Mouse (Mus musculus): ENCODE data around the gene Rnf43. TPM values are rescaled to one million over a fixed set of nuclear protein-coding genes. Genes with fewer than 3 reads are reported as not detected.

The Rnf43 gene
- polyA plus RNA-seq, 1 experiment from 2014 or later, result 1.6 TPM

GRCm38 (mm10) chr11:87722891-87723290 is 60.4 kb downstream of the Rnf43 start:
- Histone ChIP-seq H3K9me3 (ENCODE audit: control insufficient read depth, low read length) (no peaks in the 10 kb centered on the region), H3K4me3 (ENCODE audit: low read depth, low read length) (no peak overlapping the region), H3K4me2 (ENCODE audit: low read depth, severe bottlenecking) (no peak overlapping the region), H3K4me1 (ENCODE audit: control insufficient read depth, insufficient read depth, low read length) (peaks cover 9% of the 10 kb centered on the region), H3K9ac (ENCODE audit: low read length) (no peak overlapping the region), H3K36me3 (ENCODE audit: control insufficient read depth, insufficient read depth, low read length) (no peaks in the 10 kb centered on the region), H3K27me3 (ENCODE audit: control insufficient read depth, insufficient read depth, low read length) (no peaks in the 10 kb centered on the region), H3K27ac (replicated peaks; ENCODE audit: low read depth, low read length) (no peak overlapping the region)
- DNase-seq (ENCODE audit: low spot score) (no peak), ATAC-seq (ENCODE audit: insufficient number of reproducible peaks, low FRiP score, low TSS enrichment, low read depth) (no peak)
- WGBS, result 89% methylated on average over 4 of the region's 4 CpGs

- no peaks in the 10 kb centered on the region for H3K9me3 ChIP-seq (ENCODE audit: control insufficient read depth, low read length)
- no peak overlapping the region for H3K9ac ChIP-seq (ENCODE audit: low read length)
- ATAC-seq (ENCODE audit: insufficient number of reproducible peaks, low FRiP score, low TSS enrichment, low read depth) (no peak), DNase-seq (ENCODE audit: low spot score) (no peak)
- no peaks in the 10 kb centered on the region for H3K27me3 ChIP-seq (ENCODE audit: control insufficient read depth, insufficient read depth, low read length)
- H3K27ac ChIP-seq (replicated peaks; ENCODE audit: low read depth, low read length), result peak overlapping the region; percentile 52
- peaks cover 9% of the 10 kb centered on the region for H3K4me1 ChIP-seq (ENCODE audit: control insufficient read depth, insufficient read depth, low read length)
- no peak overlapping the region for H3K4me3 ChIP-seq (ENCODE audit: low read depth, low read length)
- no peak overlapping the region for H3K4me2 ChIP-seq (ENCODE audit: low read depth, severe bottlenecking)
- H3K36me3 ChIP-seq (ENCODE audit: control insufficient read depth, insufficient read depth, low read length), result no peaks in the 10 kb centered on the region
Observed at GRCm38 (mm10) chr11:87725515-87725914, 63.0 kb downstream of the Rnf43 start.

- H3K4me3 ChIP-seq (ENCODE audit: low read depth, low read length), result no peak overlapping the region
- DNase-seq (ENCODE audit: low spot score) (peak; percentile 44), ATAC-seq (ENCODE audit: insufficient number of reproducible peaks, low FRiP score, low TSS enrichment, low read depth) (peak; percentile 21; the same call in 1 of the 2 replicates)
- no peaks in the 10 kb centered on the region for H3K9me3 ChIP-seq (ENCODE audit: control insufficient read depth, low read length)
- 11% methylated on average over 6 of the region's 6 CpGs for WGBS
- peak overlapping the region; percentile 7; the same call in 1 of the 2 replicates for H3K4me2 ChIP-seq (ENCODE audit: low read depth, severe bottlenecking)
- H3K27ac ChIP-seq (replicated peaks; ENCODE audit: low read depth, low read length), result peak overlapping the region; percentile 52; the same call in 1 of the 2 replicates
- H3K36me3 ChIP-seq (ENCODE audit: control insufficient read depth, insufficient read depth, low read length), result no peaks in the 10 kb centered on the region
- H3K4me1 ChIP-seq (ENCODE audit: control insufficient read depth, insufficient read depth, low read length), result peaks cover 9% of the 10 kb centered on the region
- H3K27me3 ChIP-seq (ENCODE audit: control insufficient read depth, insufficient read depth, low read length), result no peaks in the 10 kb centered on the region
- peak overlapping the region; percentile 40 for H3K9ac ChIP-seq (ENCODE audit: low read length)
Observed at GRCm38 (mm10) chr11:87725964-87726562, 63.5 kb downstream of the Rnf43 start.

- WGBS, result 63% methylated on average over 11 of the region's 11 CpGs
Observed at GRCm38 (mm10) chr11:87727021-87727420, 64.5 kb downstream of the Rnf43 start.

GRCm38 (mm10) chr11:87727471-87727870 is 64.9 kb downstream of the Rnf43 start:
- Histone ChIP-seq H3K9me3 (ENCODE audit: control insufficient read depth, low read length) (no peaks in the 10 kb centered on the region), H3K4me1 (ENCODE audit: control insufficient read depth, insufficient read depth, low read length) (peaks cover 9% of the 10 kb centered on the region), H3K27ac (replicated peaks; ENCODE audit: low read depth, low read length) (no peak overlapping the region), H3K36me3 (ENCODE audit: control insufficient read depth, insufficient read depth, low read length) (no peaks in the 10 kb centered on the region), H3K4me2 (ENCODE audit: low read depth, severe bottlenecking) (no peak overlapping the region), H3K27me3 (ENCODE audit: control insufficient read depth, insufficient read depth, low read length) (no peaks in the 10 kb centered on the region), H3K4me3 (ENCODE audit: low read depth, low read length) (no peak overlapping the region), H3K9ac (ENCODE audit: low read length) (no peak overlapping the region)
- ATAC-seq (ENCODE audit: insufficient number of reproducible peaks, low FRiP score, low TSS enrichment, low read depth), result no peak
- DNase-seq (ENCODE audit: low spot score), result no peak
- 67% methylated on average over 4 of the region's 4 CpGs for WGBS

More at GRCm38 (mm10) chr11:87727021-87727420, 64.5 kb downstream of the Rnf43 start:
- DNase-seq (ENCODE audit: low spot score), result no peak
- H3K9ac ChIP-seq (ENCODE audit: low read length), result no peak overlapping the region; the same call in 1 of the 2 replicates
- H3K4me2 ChIP-seq (ENCODE audit: low read depth, severe bottlenecking), result no peak overlapping the region
- peaks cover 9% of the 10 kb centered on the region for H3K4me1 ChIP-seq (ENCODE audit: control insufficient read depth, insufficient read depth, low read length)
- no peak for ATAC-seq (ENCODE audit: insufficient number of reproducible peaks, low FRiP score, low TSS enrichment, low read depth)
- H3K36me3 ChIP-seq (ENCODE audit: control insufficient read depth, insufficient read depth, low read length), result no peaks in the 10 kb centered on the region
- H3K27ac ChIP-seq (replicated peaks; ENCODE audit: low read depth, low read length), result no peak overlapping the region
- H3K4me3 ChIP-seq (ENCODE audit: low read depth, low read length), result no peak overlapping the region
- H3K27me3 ChIP-seq (ENCODE audit: control insufficient read depth, insufficient read depth, low read length), result no peaks in the 10 kb centered on the region
- no peaks in the 10 kb centered on the region for H3K9me3 ChIP-seq (ENCODE audit: control insufficient read depth, low read length)

- peaks cover 10% of the 10 kb centered on the region for H3K4me1 ChIP-seq (ENCODE audit: control insufficient read depth, insufficient read depth, low read length)
- no peak overlapping the region for H3K4me3 ChIP-seq (ENCODE audit: low read depth, low read length)
- ATAC-seq (ENCODE audit: insufficient number of reproducible peaks, low FRiP score, low TSS enrichment, low read depth) (no peak), DNase-seq (ENCODE audit: low spot score) (no peak)
- no peak overlapping the region for H3K27ac ChIP-seq (replicated peaks; ENCODE audit: low read depth, low read length)
- no peak overlapping the region for H3K9ac ChIP-seq (ENCODE audit: low read length)
- 41% methylated on average over 18 of the region's 18 CpGs for WGBS
- H3K27me3 ChIP-seq (ENCODE audit: control insufficient read depth, insufficient read depth, low read length), result no peaks in the 10 kb centered on the region
- H3K36me3 ChIP-seq (ENCODE audit: control insufficient read depth, insufficient read depth, low read length), result no peaks in the 10 kb centered on the region
- no peak overlapping the region for H3K4me2 ChIP-seq (ENCODE audit: low read depth, severe bottlenecking)
- no peaks in the 10 kb centered on the region for H3K9me3 ChIP-seq (ENCODE audit: control insufficient read depth, low read length)
Observed at GRCm38 (mm10) chr11:87728850-87729592, 66.5 kb downstream of the Rnf43 start.

GRCm38 (mm10) chr11:87729593-87730185 is 67.2 kb downstream of the Rnf43 start:
- no peak for DNase-seq (ENCODE audit: low spot score)
- Histone ChIP-seq H3K4me3 (ENCODE audit: low read depth, low read length) (no peak overlapping the region), H3K9ac (ENCODE audit: low read length) (no peak overlapping the region), H3K4me1 (ENCODE audit: control insufficient read depth, insufficient read depth, low read length) (peaks cover 12% of the 10 kb centered on the region), H3K36me3 (ENCODE audit: control insufficient read depth, insufficient read depth, low read length) (no peaks in the 10 kb centered on the region), H3K27me3 (ENCODE audit: control insufficient read depth, insufficient read depth, low read length) (no peaks in the 10 kb centered on the region), H3K27ac (replicated peaks; ENCODE audit: low read depth, low read length) (no peak overlapping the region), H3K4me2 (ENCODE audit: low read depth, severe bottlenecking) (no peak overlapping the region), H3K9me3 (ENCODE audit: control insufficient read depth, low read length) (no peaks in the 10 kb centered on the region)
- ATAC-seq (ENCODE audit: insufficient number of reproducible peaks, low FRiP score, low TSS enrichment, low read depth), result no peak
- WGBS, result 84% methylated on average over 13 of the region's 13 CpGs

- Histone ChIP-seq H3K4me2 (ENCODE audit: low read depth, severe bottlenecking) (no peak overlapping the region), H3K9ac (ENCODE audit: low read length) (no peak overlapping the region), H3K27me3 (ENCODE audit: control insufficient read depth, insufficient read depth, low read length) (0 out of 2 replicates have a peak, but pooled peaks cover 1% of the 10 kb centered on the region), H3K9me3 (ENCODE audit: control insufficient read depth, low read length) (no peaks in the 10 kb centered on the region), H3K4me3 (ENCODE audit: low read depth, low read length) (no peak overlapping the region), H3K27ac (replicated peaks; ENCODE audit: low read depth, low read length) (no peak overlapping the region), H3K4me1 (ENCODE audit: control insufficient read depth, insufficient read depth, low read length) (peaks cover 9% of the 10 kb centered on the region), H3K36me3 (ENCODE audit: control insufficient read depth, insufficient read depth, low read length) (no peaks in the 10 kb centered on the region)
- DNase-seq (ENCODE audit: low spot score) (no peak), ATAC-seq (ENCODE audit: insufficient number of reproducible peaks, low FRiP score, low TSS enrichment, low read depth) (no peak)
- 85% methylated on average over 10 of the region's 10 CpGs for WGBS
Observed at GRCm38 (mm10) chr11:87730652-87731310, 68.3 kb downstream of the Rnf43 start.
